Mouse (Mus musculus) lung, embryonic 16.5 days (tissue): ENCODE measurements around the gene Ufsp1. TPM values are rescaled to one million over a fixed set of nuclear protein-coding genes. Genes with fewer than 3 reads are reported as not detected.

ENCODE experiments used
- ATAC-seq: fragments of 200-750 bp; cut with Nextera tagmentation; 2 replicates; pipeline ENCODE4 v1.8.0; 2017; ENCODE audit warnings: low read depth, mild to moderate bottlenecking, moderate library complexity
- H3K27ac ChIP-seq: fragments of 300-500 bp; sonication (generic); 2 replicates; pipeline ENCODE4 v1.5.1; 2014; ENCODE audit warnings: mild to moderate bottlenecking, control low read depth, low read length
- H3K27me3 ChIP-seq: fragments of 300-500 bp; sonication (generic); 2 replicates; pipeline ENCODE4 v1.6.1; 2014; ENCODE audit warnings: low read depth, low read length, mixed read lengths; ENCODE audit not compliant: control insufficient read depth, insufficient read depth
- H3K36me3 ChIP-seq: fragments of 300-500 bp; sonication (generic); 2 replicates; pipeline ENCODE4 v1.6.1; 2014; ENCODE audit warnings: low read length; ENCODE audit not compliant: control insufficient read depth, insufficient read depth
- H3K4me1 ChIP-seq: fragments of 300-500 bp; sonication (generic); replicated peaks from 2 replicates; pipeline ENCODE4 v1.6.1; 2014; ENCODE audit warnings: low read length, mixed read lengths; ENCODE audit not compliant: control insufficient read depth, insufficient read depth
- H3K4me2 ChIP-seq: fragments of 300-500 bp; sonication (generic); 2 replicates; pipeline ENCODE4 v1.6.1; 2014; ENCODE audit warnings: low read depth, low read length, control low read depth
- H3K4me3 ChIP-seq: fragments of 300-500 bp; sonication (generic); 2 replicates; pipeline ENCODE4 v1.5.1; 2014; ENCODE audit warnings: mild to moderate bottlenecking, low read length, control low read depth
- H3K9ac ChIP-seq: fragments of 300-500 bp; sonication (generic); 2 replicates; pipeline ENCODE4 v1.6.1; 2014; ENCODE audit warnings: low read length, control low read depth
- H3K9me3 ChIP-seq: fragments of 300-500 bp; sonication (generic); 2 replicates; pipeline ENCODE4 v1.6.1; 2016; ENCODE audit warnings: low read length; ENCODE audit not compliant: control insufficient read depth
- WGBS: fragments of 180-500 bp; shearing (Covaris S2); extraction: QIAGEN DNeasy Blood & Tissue Kit; methylation state at CpG from one replicate; pipeline ENCODE4 v1.1.7; 2014; 5-methylcytosine and 5-hydroxymethylcytosine counted together
- microRNA-seq: library from miRNA; unstranded; fragments of <30 nt; microRNA quantifications from one replicate; pipeline ENCODE4, GENCODE M21; 2016
- polyA plus RNA-seq: library from polyadenylated mRNA; unstranded; fragments of >200 nt; fragmentation: Nextera tagmentation; extraction: Ambion mirVana; gene quantifications from 2 replicates; pipeline ENCODE4 v1.2.1, GENCODE M21; 2015

The Ufsp1 gene
- polyA plus RNA-seq, 1 experiment from 2014 or later, result 5.1 TPM

DNA sequence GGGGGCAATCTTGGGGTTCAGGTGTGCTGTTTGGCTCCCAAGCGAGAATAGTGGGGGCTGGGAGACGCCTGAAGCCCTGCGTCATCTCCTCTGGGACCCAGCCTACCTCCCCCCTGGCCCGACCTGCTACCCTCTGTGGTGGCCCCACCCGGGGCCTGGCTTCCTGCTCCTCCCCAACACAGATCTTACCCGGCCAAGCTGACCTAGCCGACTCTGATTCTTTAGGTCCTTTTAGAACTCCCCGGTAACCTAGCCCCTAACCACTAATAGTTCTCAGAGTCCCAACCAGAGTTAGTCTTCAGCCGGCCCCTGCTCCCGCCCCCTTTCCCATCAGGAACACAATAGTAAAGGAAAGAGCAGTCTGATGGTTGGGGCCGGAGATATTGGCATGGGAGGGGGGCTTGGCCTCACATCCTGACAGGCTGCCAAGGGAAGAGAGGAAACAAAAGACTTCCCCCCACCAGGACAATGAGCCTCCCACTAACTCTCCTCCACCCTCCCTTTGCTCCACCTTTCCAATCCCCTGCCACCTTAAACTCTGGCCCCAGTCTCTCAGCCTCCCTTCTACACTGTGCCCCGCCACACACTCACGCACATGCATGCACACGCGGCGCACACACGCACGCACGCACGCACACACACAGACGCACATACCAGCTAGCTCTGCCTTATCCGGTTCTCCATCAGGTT lies 45.0 kb downstream of the Ufsp1 start:
- H3K9ac ChIP-seq, result peak overlapping the region; percentile 66
- peak; percentile 57 for ATAC-seq
- no peaks in the 10 kb centered on the region for H3K27me3 ChIP-seq
- no peaks in the 10 kb centered on the region for H3K9me3 ChIP-seq
- 14% methylated on average over 22 of the region's 22 CpGs for WGBS
- H3K36me3 ChIP-seq, result no peaks in the 10 kb centered on the region
- H3K4me1 ChIP-seq, result peaks cover 21% of the 10 kb centered on the region
- peak overlapping the region; percentile 93 for H3K27ac ChIP-seq
- peak overlapping the region; percentile 63 for H3K4me2 ChIP-seq
- H3K4me3 ChIP-seq, result peak overlapping the region; percentile 45

DNA sequence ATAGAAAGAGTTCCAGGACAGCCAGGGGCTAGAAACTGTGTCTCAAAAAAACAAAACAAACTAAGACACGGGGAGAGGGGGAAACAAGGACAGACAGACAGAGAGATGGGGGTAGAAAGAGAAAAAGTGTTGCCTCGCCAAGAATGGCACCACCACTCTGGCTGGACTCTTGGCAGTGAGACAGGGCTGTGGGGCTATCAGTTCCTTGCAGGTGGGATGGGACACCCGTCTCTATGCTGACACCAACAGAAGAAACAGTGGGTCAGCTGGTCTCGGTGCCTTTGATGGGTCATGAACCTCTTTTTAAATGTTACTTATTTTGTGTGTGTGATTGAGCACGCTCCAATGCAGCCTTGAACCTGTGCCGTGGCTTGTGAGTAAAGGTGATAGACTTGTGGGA lies 45.8 kb downstream of the Ufsp1 start:
- H3K27ac ChIP-seq, result peak overlapping the region; percentile 93
- WGBS, result 68% methylated on average over 6 of the region's 6 CpGs
- H3K4me3 ChIP-seq, result no peak overlapping the region
- H3K4me2 ChIP-seq, result no peak overlapping the region
- H3K4me1 ChIP-seq, result peaks cover 24% of the 10 kb centered on the region
- H3K36me3 ChIP-seq, result no peaks in the 10 kb centered on the region
- no peaks in the 10 kb centered on the region for H3K27me3 ChIP-seq
- H3K9ac ChIP-seq, result no peak overlapping the region
- H3K9me3 ChIP-seq, result no peaks in the 10 kb centered on the region
- ATAC-seq, result no peak

GRCm38 (mm10) chr5:137342407-137343012 lies 48.1 kb downstream of the Ufsp1 start:
- H3K27ac ChIP-seq, result peak overlapping the region; percentile 80
- no peaks in the 10 kb centered on the region for H3K36me3 ChIP-seq
- H3K4me2 ChIP-seq, result no peak overlapping the region
- no peaks in the 10 kb centered on the region for H3K27me3 ChIP-seq
- 29% methylated on average over 7 of the region's 7 CpGs for WGBS
- no peak overlapping the region for H3K4me3 ChIP-seq
- H3K9ac ChIP-seq, result no peak overlapping the region
- H3K4me1 ChIP-seq, result peaks cover 40% of the 10 kb centered on the region
- H3K9me3 ChIP-seq, result no peaks in the 10 kb centered on the region
- ATAC-seq, result no peak

DNA sequence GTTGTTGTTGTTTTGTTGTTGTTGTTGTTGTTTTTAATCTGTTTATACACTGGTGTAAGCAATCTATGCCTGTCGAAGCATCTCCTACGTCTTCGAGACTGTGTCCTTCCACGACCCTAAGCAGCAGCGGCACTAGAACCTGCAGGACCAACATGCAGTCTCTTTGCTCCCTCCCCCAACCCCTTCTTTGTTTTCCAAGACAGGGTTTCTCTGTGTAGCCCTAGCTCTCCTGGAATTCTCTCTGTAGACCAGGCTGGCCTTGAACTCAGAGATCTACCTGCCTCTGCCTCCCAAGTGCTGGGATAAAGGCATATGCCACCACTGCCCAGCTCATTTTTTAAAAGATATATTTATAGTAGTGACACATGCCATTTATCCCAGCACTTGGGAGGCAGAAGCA lies 49.0 kb downstream of the Ufsp1 start:
- peak overlapping the region; percentile 80 for H3K27ac ChIP-seq
- 89% methylated on average over 5 of the region's 5 CpGs for WGBS
- no peaks in the 10 kb centered on the region for H3K9me3 ChIP-seq
- no peaks in the 10 kb centered on the region for H3K27me3 ChIP-seq
- H3K4me2 ChIP-seq, result no peak overlapping the region
- no peak for ATAC-seq
- no peak overlapping the region for H3K9ac ChIP-seq
- H3K4me3 ChIP-seq, result no peak overlapping the region
- peaks cover 42% of the 10 kb centered on the region for H3K4me1 ChIP-seq
- no peaks in the 10 kb centered on the region for H3K36me3 ChIP-seq

- ATAC-seq, result no peak
- no peaks in the 10 kb centered on the region for H3K9me3 ChIP-seq
- no peak overlapping the region for H3K27ac ChIP-seq
- H3K4me2 ChIP-seq, result no peak overlapping the region
- no peaks in the 10 kb centered on the region for H3K27me3 ChIP-seq
- H3K4me1 ChIP-seq, result peaks cover 46% of the 10 kb centered on the region
- no peaks in the 10 kb centered on the region for H3K36me3 ChIP-seq
- H3K9ac ChIP-seq, result no peak overlapping the region
- H3K4me3 ChIP-seq, result no peak overlapping the region
Observed at GRCm38 (mm10) chr5:137343869-137344268, 49.4 kb downstream of the Ufsp1 start.

Small RNA genes within 50 kb of the gene (microRNA-seq; reads per million reads assigned to microRNA genes)
- gene Mir7036 (0.99 reads per million), gene Mir8116 (not detected)

Other genes with a start within 250 kb of the Ufsp1 start
- gene Ap1s1, start 248.5 kb upstream of the Ufsp1 start, polyA plus RNA-seq, result 191 and 206 TPM in 2 replicates
- 0.93 and 1.1 TPM in 2 replicates for gene Serpine1, start 222.4 kb upstream of the Ufsp1 start, polyA plus RNA-seq
- 12.2 and 13.5 TPM in 2 replicates for gene Trim56, start 178.4 kb upstream of the Ufsp1 start, polyA plus RNA-seq
- gene Muc3, start 145.3 kb upstream of the Ufsp1 start, polyA plus RNA-seq, result 0.70 TPM in 1 of 2 replicates, not detected in the other
- gene Muc3a, start 82.2 kb upstream of the Ufsp1 start, polyA plus RNA-seq, result 0.11 TPM in 1 of 2 replicates, not detected in the other
- 1.9 and 2.6 TPM in 2 replicates for gene Ache, start 7.1 kb upstream of the Ufsp1 start, polyA plus RNA-seq
- gene Srrt, start 13.0 kb downstream of the Ufsp1 start, polyA plus RNA-seq, result 141 and 144 TPM in 2 replicates
- 90.5 and 94.0 TPM in 2 replicates for gene Trip6, start 19.8 kb downstream of the Ufsp1 start, polyA plus RNA-seq
- 11.6 and 12.5 TPM in 2 replicates for gene Slc12a9, start 39.0 kb downstream of the Ufsp1 start, polyA plus RNA-seq
- gene Ephb4, start 55.5 kb downstream of the Ufsp1 start, polyA plus RNA-seq, result 50.7 and 56.9 TPM in 2 replicates
- gene Zan, start 182.4 kb downstream of the Ufsp1 start, polyA plus RNA-seq, result 0.53 and 0.62 TPM in 2 replicates
- 50.4 and 54.4 TPM in 2 replicates for gene Pop7, start 207.9 kb downstream of the Ufsp1 start, polyA plus RNA-seq
- gene Gigyf1, start 223.9 kb downstream of the Ufsp1 start, polyA plus RNA-seq, result 10.7 and 10.9 TPM in 2 replicates
- gene Epo, start 238.6 kb downstream of the Ufsp1 start, polyA plus RNA-seq, result 0.31 and 0.98 TPM in 2 replicates
- 379 and 400 TPM in 2 replicates for gene Gnb2, start 238.9 kb downstream of the Ufsp1 start, polyA plus RNA-seq